Mouse (Mus musculus) ES-Bruce4 (cell line): ENCODE measurements around the gene Uqcc1.

Source experiments
- CTCF ChIP-seq: IDR thresholded peaks from one replicate; pipeline ENCODE4 v1.8.1; 2011; ENCODE audit warnings: low read depth, low read length
- POLR2A ChIP-seq: IDR thresholded peaks from one replicate; pipeline ENCODE4 v1.8.1; 2011; ENCODE audit warnings: low read length; ENCODE audit not compliant: insufficient read depth

DNA sequence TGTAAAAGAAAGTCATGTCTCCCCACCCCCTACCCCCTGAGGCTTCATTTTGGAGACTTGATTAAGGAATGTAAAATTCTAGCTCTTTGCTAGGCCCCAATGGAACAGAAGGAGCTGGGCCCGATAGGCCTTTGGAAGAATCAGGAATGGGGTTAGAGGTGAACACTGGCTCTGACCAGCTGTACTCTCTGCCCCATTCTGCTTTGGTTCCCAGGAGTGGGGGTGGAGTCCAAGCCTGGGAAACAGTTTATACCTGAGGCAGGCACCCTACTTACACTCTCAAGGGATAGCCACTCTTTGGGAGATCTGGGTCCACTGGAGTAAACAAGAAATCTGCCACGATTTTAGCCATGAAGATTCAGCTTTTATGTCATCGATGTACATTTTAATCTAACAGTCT, 10.6 kb upstream of the Uqcc1 start, which contains the start of gene Gm15557:
- no peak for TF ChIP-seq CTCF
- TF ChIP-seq POLR2A = no peak
